Mouse (Mus musculus): ENCODE data around the gene Aurkc. TPM values are rescaled to one million over a fixed set of nuclear protein-coding genes. Genes with fewer than 3 reads are reported as not detected.

Gene Aurkc
- polyA plus RNA-seq (2017; shearing (Covaris generic)) = not detected

DNA sequence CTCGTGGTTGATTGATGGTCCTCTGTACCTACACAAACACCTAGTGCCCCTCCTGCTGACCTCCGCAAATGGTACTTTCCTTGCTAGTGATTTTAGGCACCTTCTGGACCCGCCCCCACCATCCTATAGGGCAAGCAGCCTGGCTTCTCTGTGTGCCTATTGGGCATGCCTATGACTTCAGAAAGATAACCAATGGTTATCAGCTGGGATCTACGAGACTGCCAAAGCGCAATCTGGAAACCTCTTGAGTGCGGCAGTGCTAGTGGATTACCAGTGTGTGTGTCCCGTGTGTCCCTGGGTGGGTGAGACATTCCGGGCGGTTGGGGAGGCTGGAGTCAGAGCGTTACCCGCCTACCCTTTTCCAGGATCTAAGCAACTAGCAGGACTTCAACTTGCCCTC lies at the start of gene Aurkc:
Gene Aurkc (plus strand): TSS at position 50 of the 400 bp plus-strand sequence.

Other genes starting within 250 kb of the Aurkc start
- gene Zfp954, start 126.2 kb downstream of the Aurkc start, polyA plus RNA-seq (2017; shearing (Covaris generic)) = 10 to 100 TPM; 22.0 to 30.9 TPM
- 1 to 10 TPM; 5.1 to 6.2 TPM for gene Zfp773, start 141.5 kb downstream of the Aurkc start, polyA plus RNA-seq (2017; shearing (Covaris generic))
- 1 to 10 TPM; 1.0 to 2.0 TPM for gene Zfp418, start 176.0 kb downstream of the Aurkc start, polyA plus RNA-seq (2017; shearing (Covaris generic))
- gene Zfp772, start 214.7 kb downstream of the Aurkc start, polyA plus RNA-seq (2017; shearing (Covaris generic)) = 1 to 10 TPM; 3.5 to 4.8 TPM